Mouse (Mus musculus) forebrain, embryonic 10.5 days (tissue): Measurements from ENCODE around the gene Nags. TPM values are rescaled to one million over a fixed set of nuclear protein-coding genes. Genes with fewer than 3 reads are reported as not detected.

Source experiments
- DNase-seq: peaks from one replicate; pipeline ENCODE4 v3.0.0-alpha.2; 2017; ENCODE audit warnings: low spot score; ENCODE audit errors: extremely low spot score
- H3K27ac ChIP-seq: fragments of 300-500 bp; sonication (generic); 2 replicates; pipeline ENCODE4 v1.5.1; 2016; ENCODE audit warnings: mild to moderate bottlenecking
- H3K27me3 ChIP-seq: fragments of 300-500 bp; sonication (generic); 2 replicates; pipeline ENCODE4 v1.6.1; 2016; ENCODE audit warnings: mild to moderate bottlenecking; ENCODE audit not compliant: poor library complexity, severe bottlenecking
- H3K36me3 ChIP-seq: fragments of 300-500 bp; sonication (generic); replicated peaks from 2 replicates; pipeline ENCODE4 v1.6.1; 2016; ENCODE audit warnings: mild to moderate bottlenecking, moderate library complexity
- H3K4me1 ChIP-seq: fragments of 300-500 bp; sonication (generic); 2 replicates; pipeline ENCODE4 v1.6.1; 2016
- H3K4me3 ChIP-seq: fragments of 300-500 bp; sonication (generic); 2 replicates; pipeline ENCODE4 v1.5.1; 2016; ENCODE audit warnings: mild to moderate bottlenecking, moderate library complexity
- H3K9me3 ChIP-seq: fragments of 300-500 bp; sonication (generic); 2 replicates; pipeline ENCODE4 v1.6.1; 2016; ENCODE audit warnings: mild to moderate bottlenecking, moderate library complexity
- WGBS: fragments of 180-500 bp; shearing (Covaris S2); methylation state at CpG from one replicate; pipeline ENCODE4 v1.1.7; 2016; 5-methylcytosine and 5-hydroxymethylcytosine counted together
- polyA plus RNA-seq: library from polyadenylated mRNA; unstranded; fragments of >200 nt; fragmentation: Nextera tagmentation; extraction: Ambion mirVana; gene quantifications from 2 replicates; pipeline ENCODE4 v1.2.1, GENCODE M21; 2016

Nags gene
- polyA plus RNA-seq, result not detected in 2 replicates

DNA sequence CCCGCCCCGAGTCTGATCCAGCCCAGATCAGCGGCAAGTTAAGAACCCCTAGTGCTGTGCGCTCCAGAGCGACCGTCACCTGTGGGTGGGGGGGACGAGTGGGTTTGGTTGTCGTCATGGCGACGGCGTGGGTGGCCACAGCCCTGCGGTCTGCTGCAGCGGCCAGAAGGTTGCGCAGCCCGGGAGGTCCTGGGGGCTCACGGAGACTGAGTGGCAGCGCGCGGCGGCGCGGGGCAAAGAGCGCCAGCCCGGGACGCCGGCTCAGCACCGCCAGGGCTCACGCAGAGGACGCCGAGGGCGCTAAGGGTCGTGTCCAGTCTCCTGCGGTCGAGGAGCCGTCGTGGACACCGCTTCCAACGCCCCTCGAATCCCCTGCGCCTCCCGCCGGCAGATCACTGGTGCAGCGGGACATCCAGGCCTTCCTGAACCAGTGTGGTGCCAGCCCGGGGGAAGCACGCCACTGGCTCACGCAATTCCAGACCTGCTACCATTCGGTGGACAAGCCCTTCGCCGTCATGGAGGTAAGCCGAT is at the start of gene Nags:
TSS of gene Nags (plus strand) at position 43 of the 531 bp plus-strand sequence.
- 3% methylated on average over 50 of the region's 50 CpGs for WGBS
- Histone ChIP-seq H3K4me3 (peak within 1 kb of the TSS; percentile 44), H3K27ac (no peak within 1 kb of the TSS), H3K27me3 (peaks cover 80% of the 10 kb centered on the region), H3K4me1 (peaks cover 30% of the 10 kb centered on the region), H3K36me3 (no peaks in the 10 kb centered on the region), H3K9me3 (no peaks in the 10 kb centered on the region)
- no peak for DNase-seq

- H3K4me1 ChIP-seq, result peaks cover 20% of the 10 kb centered on the region
- 80% methylated on average over 3 of the region's 3 CpGs for WGBS
These were observed 49.6 kb upstream of the Nags start for GRCm38 (mm10) chr11:102095676-102096075.

DNA sequence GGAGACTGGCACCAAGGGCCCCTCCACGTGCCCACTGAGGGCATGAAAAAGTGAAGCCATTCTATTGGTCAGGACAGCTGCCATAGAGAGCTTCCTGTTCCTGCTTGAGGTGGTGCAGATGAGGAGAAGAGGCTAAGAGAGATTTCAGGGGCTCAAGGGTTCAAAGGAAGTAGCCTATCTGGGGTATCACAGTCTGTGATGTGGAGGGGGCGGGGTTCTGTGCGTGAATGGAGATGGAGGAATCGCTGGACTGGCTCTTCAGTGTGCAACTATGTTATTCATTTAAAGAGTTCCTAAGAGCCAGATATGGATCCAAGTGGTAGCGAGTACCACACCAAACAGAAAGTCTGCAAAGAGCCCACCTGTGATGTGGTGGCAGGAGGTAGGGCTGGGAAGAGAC is 48.9 kb upstream of the Nags start:
- Histone ChIP-seq H3K4me3 (peak overlapping the region; percentile 47), H3K9me3 (no peaks in the 10 kb centered on the region), H3K27ac (peak overlapping the region; percentile 79), H3K27me3 (peaks cover 55% of the 10 kb centered on the region), H3K4me1 (peaks cover 20% of the 10 kb centered on the region), H3K36me3 (no peaks in the 10 kb centered on the region)
- 77% methylated on average over 5 of the region's 5 CpGs for WGBS
- DNase-seq, result no peak

More at GRCm38 (mm10) chr11:102095676-102096075, 49.6 kb upstream of the Nags start:
- Histone ChIP-seq H3K27ac (peak overlapping the region; percentile 79; the same call in 1 of the 2 replicates), H3K9me3 (no peaks in the 10 kb centered on the region), H3K4me3 (no peak overlapping the region), H3K27me3 (peaks cover 49% of the 10 kb centered on the region), H3K36me3 (no peaks in the 10 kb centered on the region)
- DNase-seq, result no peak

DNA sequence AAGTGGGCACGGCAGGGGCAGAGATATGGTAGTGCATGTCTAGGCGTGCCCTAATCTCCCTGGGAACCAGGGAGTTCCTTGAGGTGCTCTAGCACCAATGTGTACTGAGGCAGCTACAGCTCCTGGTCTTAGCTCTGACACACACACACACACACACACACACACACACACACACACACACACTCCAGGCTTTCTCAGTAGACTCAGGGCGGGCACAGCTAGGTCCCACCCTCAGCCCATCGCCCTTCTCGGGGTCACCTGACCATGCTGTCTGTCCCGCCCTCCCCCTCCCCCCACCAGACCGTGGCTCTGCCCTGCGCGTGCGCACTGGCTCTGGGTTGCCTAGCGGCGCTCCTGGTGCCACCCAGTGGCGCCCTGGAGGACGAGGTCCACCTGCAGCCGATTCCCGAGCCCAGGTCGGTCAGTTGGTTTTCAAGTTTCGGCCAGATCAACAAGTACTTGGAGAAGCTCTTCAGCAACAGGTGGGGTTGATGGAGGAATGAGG is 48.4 kb upstream of the Nags start:
- Histone ChIP-seq H3K4me1 (peaks cover 23% of the 10 kb centered on the region), H3K36me3 (no peaks in the 10 kb centered on the region), H3K27ac (peak overlapping the region; percentile 79), H3K9me3 (no peaks in the 10 kb centered on the region), H3K4me3 (peak overlapping the region; percentile 47), H3K27me3 (peaks cover 55% of the 10 kb centered on the region)
- 9% methylated on average over 18 of the region's 18 CpGs for WGBS
- DNase-seq, result peak; percentile 92

DNA sequence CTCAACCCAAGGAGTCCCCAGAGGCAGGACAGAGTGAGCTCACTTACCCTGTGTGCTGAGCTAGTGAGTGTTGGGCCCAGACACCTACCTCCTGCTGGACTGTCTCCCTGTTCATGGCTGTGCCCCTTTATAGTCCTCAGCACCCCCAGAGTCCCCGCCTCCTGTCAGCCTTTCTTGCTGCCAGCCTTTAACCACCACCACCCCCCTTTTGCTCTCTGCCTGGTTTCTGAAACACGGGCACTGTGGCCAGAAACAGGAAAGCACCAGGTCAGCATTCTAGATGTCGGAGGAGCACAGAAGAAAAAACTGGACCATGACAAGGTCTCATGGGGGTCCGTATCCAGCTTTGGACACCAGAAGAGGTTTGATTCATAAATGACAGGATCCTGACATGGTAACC is 44.1 kb upstream of the Nags start, which contains the start of gene Ppy:
TSS of gene Ppy (minus strand) at position 101 of the 400 bp plus-strand sequence.
- no peak for DNase-seq
- peaks cover 89% of the 10 kb centered on the region for H3K27me3 ChIP-seq
- H3K4me3 ChIP-seq, result no peak within 1 kb of the TSS
- WGBS, result 90% methylated on average over 4 of the region's 4 CpGs
- peaks cover 31% of the 10 kb centered on the region for H3K4me1 ChIP-seq
- no peaks in the 10 kb centered on the region for H3K9me3 ChIP-seq
- no peak within 1 kb of the TSS for H3K27ac ChIP-seq
- no peaks in the 10 kb centered on the region for H3K36me3 ChIP-seq

GRCm38 (mm10) chr11:102102485-102103258 is 42.6 kb upstream of the Nags start:
- Histone ChIP-seq H3K27ac (no peak overlapping the region), H3K4me3 (no peak overlapping the region), H3K36me3 (no peaks in the 10 kb centered on the region), H3K9me3 (no peaks in the 10 kb centered on the region), H3K27me3 (peaks cover 99% of the 10 kb centered on the region), H3K4me1 (peaks cover 27% of the 10 kb centered on the region)
- DNase-seq, result peak; percentile 76
- 21% methylated on average over 17 of the region's 17 CpGs for WGBS

DNA sequence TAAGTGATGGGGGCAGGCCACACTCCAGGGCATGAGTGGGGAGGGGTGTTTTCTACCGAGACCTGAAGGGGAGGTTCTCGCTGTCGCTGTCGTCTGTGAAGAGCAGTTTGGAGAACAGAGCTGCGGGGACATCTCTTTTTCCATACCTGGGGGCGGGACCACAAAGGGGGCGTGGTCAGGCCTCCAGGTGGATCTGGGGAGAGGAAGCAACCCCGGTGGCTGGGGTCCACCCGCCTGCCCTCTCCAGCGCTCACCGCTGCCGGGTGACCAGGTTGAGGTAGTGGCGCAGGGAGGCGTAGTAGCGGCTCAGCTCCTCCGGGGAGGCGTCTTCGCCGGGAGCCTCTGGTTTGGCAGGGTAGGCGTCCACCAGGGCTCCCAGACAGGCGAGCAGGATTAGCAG is 38.4 kb upstream of the Nags start:
- Histone ChIP-seq H3K9me3 (no peaks in the 10 kb centered on the region), H3K27me3 (peaks cover 82% of the 10 kb centered on the region), H3K36me3 (no peaks in the 10 kb centered on the region), H3K4me3 (peak overlapping the region; percentile 20; the same call in 1 of the 2 replicates), H3K27ac (no peak overlapping the region), H3K4me1 (peaks cover 27% of the 10 kb centered on the region)
- DNase-seq, result no peak
- 1% methylated on average over 21 of the region's 21 CpGs for WGBS

- H3K27ac ChIP-seq, result no peak within 1 kb of the TSS
- H3K27me3 ChIP-seq, result peaks cover 74% of the 10 kb centered on the region
- DNase-seq, result no peak
- 13% methylated on average over 9 of the region's 9 CpGs for WGBS
- H3K4me3 ChIP-seq, result peak within 1 kb of the TSS; percentile 20; the same call in 1 of the 2 replicates
- peaks cover 19% of the 10 kb centered on the region for H3K4me1 ChIP-seq
- no peaks in the 10 kb centered on the region for H3K36me3 ChIP-seq
- H3K9me3 ChIP-seq, result no peaks in the 10 kb centered on the region
These were observed 37.6 kb upstream of the Nags start, which contains the start of gene Pyy for GRCm38 (mm10) chr11:102107732-102108131. TSS of gene Pyy (minus strand) at chr11:102107832.

DNA sequence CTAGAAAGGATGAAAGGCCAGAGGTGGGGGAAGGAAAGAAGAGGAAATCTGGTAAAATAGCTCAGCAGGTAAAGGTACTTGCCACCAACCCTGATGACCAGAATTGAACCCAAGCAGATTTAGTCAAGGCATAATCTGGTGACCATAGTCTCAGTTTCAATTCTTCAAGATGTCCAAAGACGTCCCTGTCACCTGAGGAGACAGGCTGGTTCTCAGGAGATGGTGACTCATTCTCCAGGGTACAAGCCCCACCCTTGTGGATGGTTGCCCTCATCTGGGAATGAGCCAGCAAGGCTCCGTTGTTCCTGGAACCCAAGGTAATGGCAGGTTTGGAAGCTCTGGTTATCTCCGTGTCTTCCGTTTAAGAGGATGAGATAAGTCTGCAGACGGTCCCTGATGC is 33.7 kb upstream of the Nags start:
- no peak for DNase-seq
- H3K36me3 ChIP-seq, result no peaks in the 10 kb centered on the region
- H3K4me1 ChIP-seq, result peaks cover 15% of the 10 kb centered on the region
- H3K27ac ChIP-seq, result no peak overlapping the region
- peaks cover 39% of the 10 kb centered on the region for H3K27me3 ChIP-seq
- no peaks in the 10 kb centered on the region for H3K9me3 ChIP-seq
- WGBS, result 86% methylated on average over 5 of the region's 5 CpGs
- no peak overlapping the region for H3K4me3 ChIP-seq

- DNase-seq, result no peak
- Histone ChIP-seq H3K9me3 (no peaks in the 10 kb centered on the region; the same call in 1 of the 2 replicates), H3K36me3 (no peaks in the 10 kb centered on the region), H3K27me3 (0 out of 2 replicates have a peak, but pooled peaks cover 3% of the 10 kb centered on the region), H3K4me3 (no peak overlapping the region), H3K27ac (no peak overlapping the region), H3K4me1 (no peaks in the 10 kb centered on the region)
- 90% methylated on average over 8 of the region's 8 CpGs for WGBS
These were observed 29.1 kb upstream of the Nags start for GRCm38 (mm10) chr11:102116241-102116640.

- H3K27ac ChIP-seq, result no peak overlapping the region
- no peaks in the 10 kb centered on the region for H3K36me3 ChIP-seq
- no peak overlapping the region for H3K4me3 ChIP-seq
- WGBS, result 86% methylated on average over 6 of the region's 6 CpGs
- H3K4me1 ChIP-seq, result no peaks in the 10 kb centered on the region
- H3K27me3 ChIP-seq, result 0 out of 2 replicates have a peak, but pooled peaks cover 3% of the 10 kb centered on the region
- H3K9me3 ChIP-seq, result no peaks in the 10 kb centered on the region; the same call in 1 of the 2 replicates
- no peak for DNase-seq
These were observed 27.9 kb upstream of the Nags start for GRCm38 (mm10) chr11:102117386-102117785.

GRCm38 (mm10) chr11:102134516-102134915 is 10.8 kb upstream of the Nags start:
- Histone ChIP-seq H3K27me3 (peaks cover 46% of the 10 kb centered on the region), H3K9me3 (no peaks in the 10 kb centered on the region), H3K4me3 (no peak overlapping the region), H3K36me3 (no peaks in the 10 kb centered on the region), H3K27ac (no peak overlapping the region), H3K4me1 (peaks cover 16% of the 10 kb centered on the region)
- 24% methylated on average over 4 of the region's 4 CpGs for WGBS
- DNase-seq, result no peak
